Mouse (Mus musculus): ENCODE measurements at regions not wholly inside any gene's neighbourhood (a gene's known extent, or its start where the extent isn't known, plus 50 kb on each side); places are given as distances from the start of the nearest gene placed in this dataset.
"Not testable (repeated sequence)": the region's sequence is repeated elsewhere in the genome, so short reads cannot be mapped to it uniquely, and the experiment has no call there.

GRCm38 (mm10) chr14:53721901-53722300 lies 532.0 kb downstream of the Dad1 start:
- not testable (repeated sequence) for DNase-seq (ENCODE audit: low spot score in 2 of 2)

- not testable (repeated sequence) for DNase-seq (ENCODE audit: low spot score in 2 of 2)
Observed at GRCm38 (mm10) chr14:53709627-53710026, 544.3 kb downstream of the Dad1 start.

GRCm38 (mm10) chr14:53704351-53704750 lies 549.6 kb downstream of the Dad1 start:
- DNase-seq (ENCODE audit: low spot score in 2 of 2): not testable (repeated sequence)

- DNase-seq (ENCODE audit: low spot score in 2 of 2): not testable (repeated sequence)
Observed at GRCm38 (mm10) chr14:53703593-53703992, 550.3 kb downstream of the Dad1 start.

- DNase-seq (ENCODE audit: low spot score in 2 of 2): not testable (repeated sequence)
Observed at GRCm38 (mm10) chr14:53684100-53684499, 569.8 kb downstream of the Dad1 start.

- not testable (repeated sequence) for DNase-seq (ENCODE audit: low spot score in 2 of 2)
Observed at GRCm38 (mm10) chr14:53683361-53684015, 570.4 kb downstream of the Dad1 start.

- not testable (repeated sequence) for DNase-seq (ENCODE audit: low spot score in 2 of 2)
Observed at GRCm38 (mm10) chr14:53682679-53683078, 571.2 kb downstream of the Dad1 start.

GRCm38 (mm10) chr14:53681320-53681719 lies 572.6 kb downstream of the Dad1 start:
- DNase-seq (ENCODE audit: low spot score in 2 of 2): not testable (repeated sequence)

GRCm38 (mm10) chr14:53665681-53666080 lies 588.2 kb downstream of the Dad1 start:
- not testable (repeated sequence) for DNase-seq (ENCODE audit: low spot score in 2 of 2)

- DNase-seq (ENCODE audit: low spot score in 2 of 2): not testable (repeated sequence)
Observed at GRCm38 (mm10) chr14:53662700-53663355, 591.1 kb downstream of the Dad1 start.

- not testable (repeated sequence) for DNase-seq (ENCODE audit: low spot score in 2 of 2)
Observed at GRCm38 (mm10) chr14:53654669-53655068, 599.2 kb downstream of the Dad1 start.

GRCm38 (mm10) chr14:53651061-53651460 lies 602.8 kb downstream of the Dad1 start:
- DNase-seq (ENCODE audit: low spot score in 2 of 2): not testable (repeated sequence)

- DNase-seq (ENCODE audit: low spot score in 2 of 2): not testable (repeated sequence)
Observed at GRCm38 (mm10) chr14:53649189-53649588, 604.7 kb downstream of the Dad1 start.

- not testable (repeated sequence) for DNase-seq (ENCODE audit: low spot score in 2 of 2)
Observed at GRCm38 (mm10) chr14:53640441-53640840, 613.5 kb downstream of the Dad1 start.

GRCm38 (mm10) chr14:53637664-53638063 lies 616.2 kb downstream of the Dad1 start:
- not testable (repeated sequence) for DNase-seq (ENCODE audit: low spot score in 2 of 2)

- not testable (repeated sequence) for DNase-seq (ENCODE audit: low spot score in 2 of 2)
Observed at GRCm38 (mm10) chr14:53635206-53635605, 618.7 kb downstream of the Dad1 start.

GRCm38 (mm10) chr14:53634320-53634979 lies 619.5 kb downstream of the Dad1 start:
- not testable (repeated sequence) for DNase-seq (ENCODE audit: low spot score in 2 of 2)

GRCm38 (mm10) chr14:53633743-53634142 lies 620.2 kb downstream of the Dad1 start:
- DNase-seq (ENCODE audit: low spot score in 2 of 2): not testable (repeated sequence)

GRCm38 (mm10) chr14:53621376-53621775 lies 632.5 kb downstream of the Dad1 start:
- not testable (repeated sequence) for DNase-seq (ENCODE audit: low spot score in 2 of 2)

- DNase-seq (ENCODE audit: low spot score in 2 of 2): not testable (repeated sequence)
Observed at GRCm38 (mm10) chr14:53616061-53616460, 637.8 kb downstream of the Dad1 start.

- no peak for DNase-seq (ENCODE audit: low spot score in 2 of 2)
Observed at GRCm38 (mm10) chr14:53614341-53614740, 639.6 kb downstream of the Dad1 start.

GRCm38 (mm10) chr14:53599299-53599698 lies 654.6 kb downstream of the Dad1 start:
- DNase-seq (ENCODE audit: low spot score in 2 of 2): not testable (repeated sequence)
